Mouse (Mus musculus): ENCODE measurements around the gene Babam2.

- TF ChIP-seq CTCF (IDR thresholded peaks at IDR 0.05; ENCODE audit: control insufficient read depth, insufficient read depth, low read length), result no peak
- no peak for TF ChIP-seq POLR2A (IDR thresholded peaks at IDR 0.05; ENCODE audit: borderline replicate concordance, control insufficient read depth, low read depth, low read length)
Observed at GRCm38 (mm10) chr5:31985021-31985420, 287.5 kb downstream of the Babam2 start.

Data from bone marrow, adult 2 months (tissue).